Mouse (Mus musculus): ENCODE data around the gene Rhox6. TPM values are rescaled to one million over a fixed set of nuclear protein-coding genes. Genes with fewer than 3 reads are reported as not detected.
"Not testable (repeated sequence)": the region's sequence is repeated elsewhere in the genome, so short reads cannot be mapped to it uniquely, and the experiment has no call there.

The Rhox6 gene
- polyA plus RNA-seq (2012; ENCODE audit: insufficient read depth, low replicate concordance) = not detected in 2 replicates

GRCm38 (mm10) chrX:37826610-37827009 is at the start of gene Rhox6:
Rhox6 (plus strand) TSS chrX:37826910.
- H3K27me3 ChIP-seq (replicated peaks) = peaks cover 12% of the 10 kb centered on the region
- H3K4me1 ChIP-seq; H3K36me3 ChIP-seq (replicated peaks; ENCODE audit: low read length); H3K4me3 ChIP-seq (replicated peaks): not testable (repeated sequence)
- peaks cover 15% of the 10 kb centered on the region for H3K9me3 ChIP-seq

- TF ChIP-seq GATA1 (IDR thresholded peaks at IDR 0.05; ENCODE audit: borderline replicate concordance, low read length) (no peak), FLI1 (IDR thresholded peaks at IDR 0.05; ENCODE audit: low read length) (no peak)
- no peaks in the 10 kb centered on the region for H3K36me3 ChIP-seq (replicated peaks; ENCODE audit: low read length)
- peaks cover 20% of the 10 kb centered on the region for H3K9me3 ChIP-seq
- no peak overlapping the region for H3K4me3 ChIP-seq (replicated peaks)
- no peaks in the 10 kb centered on the region for H3K4me1 ChIP-seq
- H3K27me3 ChIP-seq (replicated peaks) = peaks cover 15% of the 10 kb centered on the region
Measured at GRCm38 (mm10) chrX:37807286-37808080, 19.2 kb upstream of the Rhox6 start.

- Histone ChIP-seq H3K4me3 (replicated peaks) (no peak overlapping the region), H3K27me3 (replicated peaks) (peaks cover 15% of the 10 kb centered on the region), H3K4me1 (no peaks in the 10 kb centered on the region), H3K36me3 (replicated peaks; ENCODE audit: low read length) (no peaks in the 10 kb centered on the region), H3K9me3 (peaks cover 20% of the 10 kb centered on the region)
- no peak for TF ChIP-seq GATA1 (IDR thresholded peaks at IDR 0.05; ENCODE audit: borderline replicate concordance, low read length)
- TF ChIP-seq FLI1 (IDR thresholded peaks at IDR 0.05; ENCODE audit: low read length) = no peak
Measured at GRCm38 (mm10) chrX:37809396-37809795, 17.3 kb upstream of the Rhox6 start.

GRCm38 (mm10) chrX:37811179-37811578 is 15.5 kb upstream of the Rhox6 start:
- Histone ChIP-seq H3K9me3 (peaks cover 11% of the 10 kb centered on the region), H3K36me3 (replicated peaks; ENCODE audit: low read length) (no peaks in the 10 kb centered on the region), H3K27me3 (replicated peaks) (peaks cover 20% of the 10 kb centered on the region), H3K4me3 (replicated peaks) (no peak overlapping the region), H3K4me1 (no peaks in the 10 kb centered on the region)
- no peak for TF ChIP-seq FLI1 (IDR thresholded peaks at IDR 0.05; ENCODE audit: low read length)
- TF ChIP-seq GATA1 (IDR thresholded peaks at IDR 0.05; ENCODE audit: borderline replicate concordance, low read length) = no peak

- Histone ChIP-seq H3K4me3 (replicated peaks) (no peak overlapping the region), H3K36me3 (replicated peaks; ENCODE audit: low read length) (no peaks in the 10 kb centered on the region), H3K27me3 (replicated peaks) (peaks cover 18% of the 10 kb centered on the region), H3K9me3 (peaks cover 6% of the 10 kb centered on the region; the same call in 1 of the 2 replicates), H3K4me1 (no peaks in the 10 kb centered on the region)
- no peak for TF ChIP-seq GATA1 (IDR thresholded peaks at IDR 0.05; ENCODE audit: borderline replicate concordance, low read length)
- no peak for TF ChIP-seq FLI1 (IDR thresholded peaks at IDR 0.05; ENCODE audit: low read length)
Measured at GRCm38 (mm10) chrX:37815665-37816064, 11.0 kb upstream of the Rhox6 start.

GRCm38 (mm10) chrX:37831386-37831785 is 4.7 kb downstream of the Rhox6 start, which contains the start of gene Rhox7a:
Rhox7a (plus strand) TSS chrX:37831686.
- H3K4me3 ChIP-seq (replicated peaks); H3K4me1 ChIP-seq; H3K27me3 ChIP-seq (replicated peaks); H3K9me3 ChIP-seq; H3K36me3 ChIP-seq (replicated peaks; ENCODE audit: low read length): not testable (repeated sequence)

- H3K36me3 ChIP-seq (replicated peaks; ENCODE audit: low read length) = no peaks in the 10 kb centered on the region
- H3K4me3 ChIP-seq (replicated peaks) = no peak overlapping the region
- TF ChIP-seq FLI1 (IDR thresholded peaks at IDR 0.05; ENCODE audit: low read length) (no peak), GATA1 (IDR thresholded peaks at IDR 0.05; ENCODE audit: borderline replicate concordance, low read length) (no peak)
- H3K27me3 ChIP-seq (replicated peaks) = peaks cover 4% of the 10 kb centered on the region
- H3K4me1 ChIP-seq = no peaks in the 10 kb centered on the region
- no peaks in the 10 kb centered on the region for H3K9me3 ChIP-seq
Measured at GRCm38 (mm10) chrX:37871641-37872040, 44.9 kb downstream of the Rhox6 start.

- TF ChIP-seq FLI1 (IDR thresholded peaks at IDR 0.05; ENCODE audit: low read length) (no peak), GATA1 (IDR thresholded peaks at IDR 0.05; ENCODE audit: borderline replicate concordance, low read length) (no peak)
- Histone ChIP-seq H3K4me3 (replicated peaks) (no peak within 1 kb of the TSS), H3K27me3 (replicated peaks) (peaks cover 7% of the 10 kb centered on the region), H3K9me3 (peaks cover 7% of the 10 kb centered on the region; the same call in 1 of the 2 replicates), H3K36me3 (replicated peaks; ENCODE audit: low read length) (no peaks in the 10 kb centered on the region), H3K4me1 (no peaks in the 10 kb centered on the region)
Measured at GRCm38 (mm10) chrX:37878844-37879243, 52.1 kb downstream of the Rhox6 start, which contains the start of gene Rhox8. Rhox8 (minus strand) TSS chrX:37878944.

Other genes starting within 250 kb of the Rhox6 start
- not detected in 2 replicates for gene Rhox3f, start 245.9 kb upstream of the Rhox6 start, polyA plus RNA-seq (2012; ENCODE audit: insufficient read depth, low replicate concordance)
- gene Rhox4f, start 219.2 kb upstream of the Rhox6 start, polyA plus RNA-seq (2012; ENCODE audit: insufficient read depth, low replicate concordance) = not detected in 2 replicates
- gene Rhox3g, start 198.3 kb upstream of the Rhox6 start, polyA plus RNA-seq (2012; ENCODE audit: insufficient read depth, low replicate concordance) = not detected in 2 replicates
- not detected in 2 replicates for gene Rhox2g, start 183.4 kb upstream of the Rhox6 start, polyA plus RNA-seq (2012; ENCODE audit: insufficient read depth, low replicate concordance)
- gene Rhox4g, start 175.6 kb upstream of the Rhox6 start, polyA plus RNA-seq (2012; ENCODE audit: insufficient read depth, low replicate concordance) = not detected in 2 replicates
- not detected in 2 replicates for gene Rhox3h, start 158.1 kb upstream of the Rhox6 start, polyA plus RNA-seq (2012; ENCODE audit: insufficient read depth, low replicate concordance)
- not detected in 2 replicates for gene Rhox2h, start 153.6 kb upstream of the Rhox6 start, polyA plus RNA-seq (2012; ENCODE audit: insufficient read depth, low replicate concordance)
- gene Rhox5, start 22.1 kb upstream of the Rhox6 start, polyA plus RNA-seq (2012; ENCODE audit: insufficient read depth, low replicate concordance) = not detected in 2 replicates
- gene Rhox7a, start 4.8 kb downstream of the Rhox6 start, polyA plus RNA-seq (2012; ENCODE audit: insufficient read depth, low replicate concordance) = not detected in 2 replicates
- not detected in 2 replicates for gene Rhox8, start 52.0 kb downstream of the Rhox6 start, polyA plus RNA-seq (2012; ENCODE audit: insufficient read depth, low replicate concordance)
- gene Rhox7b, start 70.3 kb downstream of the Rhox6 start, polyA plus RNA-seq (2012; ENCODE audit: insufficient read depth, low replicate concordance) = not detected in 2 replicates
- not detected in 2 replicates for gene Rhox9, start 74.9 kb downstream of the Rhox6 start, polyA plus RNA-seq (2012; ENCODE audit: insufficient read depth, low replicate concordance)
- gene Btg1-ps1, start 191.9 kb downstream of the Rhox6 start, polyA plus RNA-seq (2012; ENCODE audit: insufficient read depth, low replicate concordance) = not detected in 2 replicates
- not detected in 2 replicates for gene Btg1-ps2, start 216.2 kb downstream of the Rhox6 start, polyA plus RNA-seq (2012; ENCODE audit: insufficient read depth, low replicate concordance)
- not detected in 2 replicates for gene Rhox10, start 239.6 kb downstream of the Rhox6 start, polyA plus RNA-seq (2012; ENCODE audit: insufficient read depth, low replicate concordance)